8 mouse cellular contexts compared by ENCODE assay signal in the genomic region with DNA sequence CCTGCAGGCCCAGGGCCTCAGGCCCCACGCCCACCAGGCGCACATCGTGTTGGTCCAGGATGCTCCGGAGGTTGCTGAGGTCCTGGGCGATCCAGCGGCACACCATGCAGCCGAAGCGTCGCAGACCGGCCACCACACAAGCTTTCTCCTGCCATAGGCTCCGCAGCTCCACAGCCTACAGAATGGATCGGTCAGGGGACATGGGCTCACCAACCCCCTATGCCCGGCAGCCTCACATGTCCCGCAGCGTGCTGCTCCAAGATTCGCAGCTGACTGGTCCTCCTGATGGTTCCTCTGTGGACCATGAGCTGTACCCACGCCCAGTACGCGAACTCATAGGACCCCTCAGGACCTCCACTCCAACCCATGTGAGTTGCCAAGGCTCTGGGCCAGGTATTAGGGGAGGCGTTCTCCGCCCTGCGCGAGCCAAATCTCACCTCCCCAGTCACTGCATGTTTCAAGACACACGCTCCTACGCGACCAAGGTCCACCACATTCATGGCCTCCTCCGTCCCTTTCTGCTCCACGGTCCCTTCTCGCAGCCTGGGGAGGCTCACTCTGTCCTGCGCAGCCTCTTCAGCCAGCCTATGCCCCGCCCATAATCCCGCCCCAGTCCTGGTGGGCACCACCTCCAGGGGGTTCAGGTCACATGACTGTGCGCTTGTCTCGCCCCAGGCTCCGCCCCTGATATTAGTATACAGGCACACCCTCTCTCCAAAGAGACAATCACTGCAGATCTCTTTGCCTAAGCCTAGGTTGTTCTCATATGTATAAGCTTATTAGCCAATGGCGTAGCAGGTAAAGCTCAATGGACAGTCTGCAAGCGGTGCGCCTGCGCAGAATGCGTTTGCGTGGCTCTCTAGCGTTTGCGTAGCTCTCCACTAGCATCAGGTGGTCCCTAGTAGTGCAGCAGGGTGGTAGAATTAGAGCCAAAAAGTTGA. TPM values are rescaled to one million over a fixed set of nuclear protein-coding genes. Genes with fewer than 3 reads are reported as not detected.
A peak's percentile ranks its signal among the peaks of the same experiment; 100 is the strongest.
DNase-seq lines count a peak whose midpoint lies in the region; ATAC-seq and TF ChIP-seq lines count a peak whose summit lies in the region.

TSS of gene Fam213b (minus strand) at position 630 of the 941 bp plus-strand sequence.

- ATAC-seq in cerebellum, adult (ENCODE audit: insufficient number of reproducible peaks, low FRiP score, low TSS enrichment) = peak; percentile 85
- ATAC-seq in forebrain, embryonic 12.5 days (ENCODE audit: low FRiP score) = peak; percentile 98
- peak; percentile 97 for ATAC-seq in heart, embryonic 16.5 days (replicated peaks; ENCODE audit: extremely low read depth, insufficient read depth, low FRiP score)
- ATAC-seq in liver, embryonic 15.5 days (ENCODE audit: insufficient read depth) = peak; percentile 89
- ATAC-seq in neural tube, embryonic 12.5 days (ENCODE audit: low FRiP score, low read depth) = peak; percentile 96

- no peak within 1 kb of the TSS for H3K27ac ChIP-seq in ES-Bruce4 (ENCODE audit: insufficient read depth, low read length)
- H3K27ac ChIP-seq in forebrain, embryonic 12.5 days = peak within 1 kb of the TSS; percentile 63
- peak within 1 kb of the TSS; percentile 66 for H3K27ac ChIP-seq in heart, embryonic 16.5 days (ENCODE audit: low read length)
- no peak within 1 kb of the TSS for H3K27ac ChIP-seq in liver, embryonic 15.5 days (replicated peaks)
- H3K27ac ChIP-seq in neural tube, embryonic 12.5 days = no peak within 1 kb of the TSS

- no peaks in the 10 kb centered on the region for H3K36me3 ChIP-seq in ES-Bruce4 (ENCODE audit: control insufficient read depth, insufficient read depth, low read length, poor library complexity, severe bottlenecking)
- no peaks in the 10 kb centered on the region for H3K36me3 ChIP-seq in forebrain, embryonic 12.5 days (replicated peaks)
- H3K36me3 ChIP-seq in heart, embryonic 16.5 days (ENCODE audit: control insufficient read depth, insufficient read depth) = no peaks in the 10 kb centered on the region
- no peaks in the 10 kb centered on the region for H3K36me3 ChIP-seq in liver, embryonic 15.5 days (replicated peaks)
- no peaks in the 10 kb centered on the region for H3K36me3 ChIP-seq in neural tube, embryonic 12.5 days

- peak; percentile 99 for TF ChIP-seq POLR2A in ES-Bruce4 (IDR thresholded peaks at IDR 0.05; ENCODE audit: insufficient read depth, low read length)

- no peaks in the 10 kb centered on the region for H3K4me1 ChIP-seq in ES-Bruce4 (ENCODE audit: control insufficient read depth, insufficient read depth, low read length)
- H3K4me1 ChIP-seq in forebrain, embryonic 12.5 days = peaks cover 17% of the 10 kb centered on the region
- H3K4me1 ChIP-seq in heart, embryonic 16.5 days (ENCODE audit: control insufficient read depth, insufficient read depth, low read length) = peaks cover 10% of the 10 kb centered on the region
- H3K4me1 ChIP-seq in liver, embryonic 15.5 days (replicated peaks) = peaks cover 33% of the 10 kb centered on the region
- H3K4me1 ChIP-seq in neural tube, embryonic 12.5 days = peaks cover 19% of the 10 kb centered on the region

- 0 out of 2 replicates have a peak, but pooled peaks have one; percentile 3 for TF ChIP-seq EP300 in ES-Bruce4 (IDR thresholded peaks at IDR 0.05; ENCODE audit: insufficient read depth, low read depth, low read length)

- H3K4me3 ChIP-seq in ES-Bruce4 (ENCODE audit: low read depth, low read length) = peak within 1 kb of the TSS; percentile 71
- peak within 1 kb of the TSS; percentile 56 for H3K4me3 ChIP-seq in forebrain, embryonic 12.5 days (replicated peaks)
- H3K4me3 ChIP-seq in heart, embryonic 16.5 days (ENCODE audit: low read length) = peak within 1 kb of the TSS; percentile 72
- H3K4me3 ChIP-seq in liver, embryonic 15.5 days (replicated peaks) = peak within 1 kb of the TSS; percentile 49
- peak within 1 kb of the TSS; percentile 53 for H3K4me3 ChIP-seq in neural tube, embryonic 12.5 days

- peak within 1 kb of the TSS; percentile 92 for H3K4me2 ChIP-seq in forebrain, embryonic 12.5 days
- H3K4me2 ChIP-seq in heart, embryonic 16.5 days (ENCODE audit: low read depth, low read length) = peak within 1 kb of the TSS; percentile 96
- peak within 1 kb of the TSS; percentile 78 for H3K4me2 ChIP-seq in liver, embryonic 15.5 days
- peak within 1 kb of the TSS; percentile 90 for H3K4me2 ChIP-seq in neural tube, embryonic 12.5 days (replicated peaks)

- peak within 1 kb of the TSS; percentile 14 for H3K9ac ChIP-seq in ES-Bruce4 (ENCODE audit: low read depth, poor library complexity, severe bottlenecking)
- H3K9ac ChIP-seq in forebrain, embryonic 12.5 days = peak within 1 kb of the TSS; percentile 67
- H3K9ac ChIP-seq in heart, embryonic 16.5 days (ENCODE audit: low read length) = peak within 1 kb of the TSS; percentile 83
- peak within 1 kb of the TSS; percentile 37; the same call in 1 of the 2 replicates for H3K9ac ChIP-seq in liver, embryonic 15.5 days
- H3K9ac ChIP-seq in neural tube, embryonic 12.5 days = peak within 1 kb of the TSS; percentile 63

- no peaks in the 10 kb centered on the region for H3K9me3 ChIP-seq in ES-Bruce4 (replicated peaks; ENCODE audit: control insufficient read depth, insufficient read depth, low read length, poor library complexity, severe bottlenecking)
- no peaks in the 10 kb centered on the region for H3K9me3 ChIP-seq in forebrain, embryonic 12.5 days
- no peaks in the 10 kb centered on the region for H3K9me3 ChIP-seq in heart, embryonic 16.5 days (replicated peaks; ENCODE audit: control insufficient read depth, low read length)
- H3K9me3 ChIP-seq in liver, embryonic 15.5 days (replicated peaks) = no peaks in the 10 kb centered on the region
- no peaks in the 10 kb centered on the region for H3K9me3 ChIP-seq in neural tube, embryonic 12.5 days

- H3K27me3 ChIP-seq in ES-Bruce4 (ENCODE audit: control insufficient read depth, insufficient read depth, low read length, poor library complexity, severe bottlenecking) = no peaks in the 10 kb centered on the region
- 0 out of 2 replicates have a peak, but pooled peaks cover 22% of the 10 kb centered on the region for H3K27me3 ChIP-seq in forebrain, embryonic 12.5 days
- H3K27me3 ChIP-seq in heart, embryonic 16.5 days (ENCODE audit: control insufficient read depth, insufficient read depth, low read length) = peaks cover 2% of the 10 kb centered on the region; the same call in 1 of the 2 replicates
- H3K27me3 ChIP-seq in liver, embryonic 15.5 days = peaks cover 69% of the 10 kb centered on the region
- 0 out of 2 replicates have a peak, but pooled peaks cover 3% of the 10 kb centered on the region for H3K27me3 ChIP-seq in neural tube, embryonic 12.5 days (replicated peaks)

- no peak for TF ChIP-seq CTCF in ES-Bruce4 (IDR thresholded peaks at IDR 0.05; ENCODE audit: low read depth, low read length)

- 2% methylated on average over 43 of the region's 43 CpGs for WGBS in forebrain, embryonic 12.5 days
- WGBS in heart, embryonic 16.5 days = 4% methylated on average over 43 of the region's 43 CpGs
- 10% methylated on average over 43 of the region's 43 CpGs for WGBS in liver, embryonic 15.5 days (ENCODE audit: insufficient replicate concordance)
- 4% methylated on average over 43 of the region's 43 CpGs for WGBS in neural tube, embryonic 12.5 days

- peak; percentile 86 to 91 for DNase-seq in kidney, postnatal 25 days
- DNase-seq in testis, postnatal 14 days (ENCODE audit: low spot score) = peak; percentile 60

RNA-seq across cellular contexts. Expression of gene Fam213b, which starts in this region (rescaled TPM):
- 11.8 and 13.9 TPM in 2 replicates for polyA plus RNA-seq in ES-Bruce4 (2011; ENCODE audit: insufficient read depth, insufficient read length, low read depth, missing spikeins)
- 29.8 and 30.3 TPM in 2 replicates for polyA plus RNA-seq in forebrain, embryonic 12.5 days (2016; fragmentation: Nextera tagmentation; extraction: Ambion mirVana)
- polyA plus RNA-seq in heart, embryonic 16.5 days (2015; fragmentation: Nextera tagmentation; extraction: Ambion mirVana) = 58.9 and 62.9 TPM in 2 replicates
- 8.1 and 9.0 TPM in 2 replicates for polyA plus RNA-seq in liver, embryonic 15.5 days (2015; fragmentation: Nextera tagmentation; extraction: Ambion mirVana)
- polyA plus RNA-seq in neural tube, embryonic 12.5 days (2016; fragmentation: Nextera tagmentation; extraction: Ambion mirVana) = 36.1 and 40.4 TPM in 2 replicates

Comparison
In these comparisons a context has a peak if more than half of its experiments do, and no peak if none do; other contexts are left out.
1. H3K27ac ChIP-seq: peak in forebrain, embryonic 12.5 days (single experiment) and heart, embryonic 16.5 days (single experiment); none in ES-Bruce4 (single experiment), liver, embryonic 15.5 days (single experiment) and neural tube, embryonic 12.5 days (single experiment).
2. H3K9ac ChIP-seq: peak in every context shown above with its lines; median percentile 83 in heart, embryonic 16.5 days; 67 in forebrain, embryonic 12.5 days; 63 in neural tube, embryonic 12.5 days; 37 in liver, embryonic 15.5 days; 14 in ES-Bruce4.
3. Peak in every context shown above with its lines, with median percentiles within 50 percentile points of each other: H3K4me3 ChIP-seq, ATAC-seq and H3K4me2 ChIP-seq.